Mouse (Mus musculus) adrenal gland, postnatal 4 days (tissue): ENCODE measurements around the gene Edn2. TPM values are rescaled to one million over a fixed set of nuclear protein-coding genes. Genes with fewer than 3 reads are reported as not detected.

ENCODE experiments used
- DNase-seq, 2 experiments: peaks; one replicate each; pipeline ENCODE4 v3.0.0; 2021 to 2022; ENCODE audit warnings: low spot score in 2 of 2, mixed read lengths in 2 of 2
- total RNA-seq, 2 experiments: library from RNA; stranded (reverse); gene quantifications; 2 replicates each; pipeline ENCODE4 v1.2.3; 2021

The Edn2 gene
- total RNA-seq, 2 experiments from 2014 or later: not detected

DNA sequence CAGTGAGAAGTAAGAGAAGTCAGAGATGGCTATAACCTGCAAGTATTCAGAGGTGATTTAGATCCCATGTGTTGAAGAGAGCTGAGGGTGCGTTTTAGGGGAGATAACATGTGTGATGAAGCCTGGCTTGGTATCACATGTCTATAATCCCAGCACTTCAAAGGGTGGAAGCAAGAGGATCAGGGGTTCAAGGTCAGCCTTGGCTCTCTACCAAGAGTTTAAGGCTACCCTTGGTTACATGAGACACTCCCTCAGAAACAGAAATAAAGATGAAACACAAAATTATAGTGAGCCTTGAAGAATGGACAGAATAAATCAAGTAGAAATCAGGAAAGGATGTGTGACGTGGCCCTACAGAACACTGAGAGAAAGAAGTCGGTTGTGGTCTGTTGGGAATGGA is 7.3 kb upstream of the Edn2 start:
- DNase-seq: no peak

DNA sequence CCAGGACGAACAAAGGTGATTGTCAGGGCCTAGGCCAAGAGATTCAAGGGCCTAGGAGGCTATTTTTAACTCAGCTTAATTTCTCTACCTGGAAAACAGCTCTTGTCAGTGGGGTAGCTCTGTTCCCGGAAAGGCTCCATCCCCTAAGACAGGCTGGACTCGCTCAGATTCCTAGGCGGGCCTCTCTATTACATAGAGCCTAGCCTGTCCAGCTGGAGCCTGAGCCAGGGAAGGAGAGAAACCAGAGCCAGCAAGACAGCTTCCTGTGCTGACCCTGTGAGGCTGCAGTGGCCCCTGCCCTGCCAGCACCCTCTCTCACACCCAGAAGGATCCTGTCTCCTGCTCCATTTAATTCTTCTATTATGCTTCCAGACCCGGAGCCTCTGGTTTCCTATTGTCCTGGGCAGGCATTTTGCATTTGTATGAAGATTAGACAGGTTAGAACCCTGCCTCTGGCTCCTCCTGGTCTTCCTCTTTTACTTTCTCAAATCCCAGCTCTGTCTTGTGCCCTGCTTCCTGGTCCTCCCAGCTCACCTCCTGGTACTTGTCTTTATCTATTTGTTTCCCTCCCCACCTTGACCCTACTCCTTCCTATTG is 2.2 kb upstream of the Edn2 start:
- no peak for DNase-seq

DNA sequence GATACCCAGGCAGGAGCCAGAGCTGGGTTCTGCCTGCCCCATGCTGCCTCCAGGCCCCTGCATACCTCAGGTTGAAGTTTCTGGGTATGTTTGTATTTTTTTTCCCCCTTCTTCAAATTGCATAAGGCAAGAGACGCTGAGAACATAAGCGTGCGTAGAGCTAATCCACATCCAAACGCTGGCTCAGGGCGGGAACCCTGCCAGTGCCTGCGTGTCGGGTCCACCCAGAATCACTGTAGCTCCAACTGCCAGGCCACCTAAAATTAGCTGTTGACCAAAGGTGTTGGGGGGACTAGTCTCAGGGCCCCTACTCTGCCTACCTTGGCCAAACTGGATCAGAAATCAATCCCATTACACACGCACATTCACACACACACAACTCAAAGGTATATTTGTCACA is 1.6 kb downstream of the Edn2 start:
- DNase-seq: no peak

GRCm38 (mm10) chr4:120163242-120163641 is 2.2 kb downstream of the Edn2 start:
- DNase-seq: no peak

DNA sequence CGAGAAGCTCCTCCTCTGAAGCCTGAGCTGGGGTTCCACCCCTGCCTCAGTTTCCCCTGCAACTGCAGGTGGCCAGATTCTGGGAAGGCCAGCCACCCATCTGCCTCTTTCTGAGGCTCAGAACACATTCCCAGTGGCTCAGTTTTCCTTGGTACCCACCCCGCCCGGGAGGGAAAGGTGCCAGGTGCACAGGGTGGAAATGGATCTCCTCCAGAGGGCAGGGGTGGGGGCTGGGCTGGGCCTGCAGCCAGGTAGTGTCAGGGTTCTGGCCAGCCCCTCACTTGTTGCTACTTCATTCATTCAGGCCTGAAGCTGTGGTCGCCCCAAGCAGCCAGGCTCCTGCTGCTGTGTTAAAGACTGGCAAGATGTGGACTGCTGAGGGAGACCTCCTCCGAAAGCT is 3.3 kb downstream of the Edn2 start:
- no peak for DNase-seq

DNA sequence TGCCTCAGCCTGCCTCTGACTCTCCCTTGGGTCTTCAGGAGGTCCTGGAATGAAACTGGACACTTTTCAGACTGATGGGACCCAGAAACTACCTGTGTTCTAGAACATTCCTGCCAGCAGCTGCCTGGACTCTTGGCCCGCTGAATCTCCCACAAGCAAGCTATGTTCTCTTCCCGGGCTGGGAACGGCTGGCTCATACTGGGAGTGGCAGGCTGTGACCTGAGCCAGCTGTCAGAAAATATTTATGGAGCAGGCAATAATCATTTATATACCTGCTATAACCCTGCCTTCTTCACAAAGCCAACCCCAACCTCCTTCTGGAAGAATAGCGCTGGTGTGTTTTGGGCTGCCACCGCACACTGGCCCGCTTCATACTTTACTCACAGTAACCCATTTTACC is 6.8 kb downstream of the Edn2 start:
- no peak for DNase-seq

GRCm38 (mm10) chr4:120168346-120168745 is 7.3 kb downstream of the Edn2 start:
- DNase-seq: no peak

GRCm38 (mm10) chr4:120170387-120170936 is 9.5 kb downstream of the Edn2 start:
- no peak for DNase-seq

DNA sequence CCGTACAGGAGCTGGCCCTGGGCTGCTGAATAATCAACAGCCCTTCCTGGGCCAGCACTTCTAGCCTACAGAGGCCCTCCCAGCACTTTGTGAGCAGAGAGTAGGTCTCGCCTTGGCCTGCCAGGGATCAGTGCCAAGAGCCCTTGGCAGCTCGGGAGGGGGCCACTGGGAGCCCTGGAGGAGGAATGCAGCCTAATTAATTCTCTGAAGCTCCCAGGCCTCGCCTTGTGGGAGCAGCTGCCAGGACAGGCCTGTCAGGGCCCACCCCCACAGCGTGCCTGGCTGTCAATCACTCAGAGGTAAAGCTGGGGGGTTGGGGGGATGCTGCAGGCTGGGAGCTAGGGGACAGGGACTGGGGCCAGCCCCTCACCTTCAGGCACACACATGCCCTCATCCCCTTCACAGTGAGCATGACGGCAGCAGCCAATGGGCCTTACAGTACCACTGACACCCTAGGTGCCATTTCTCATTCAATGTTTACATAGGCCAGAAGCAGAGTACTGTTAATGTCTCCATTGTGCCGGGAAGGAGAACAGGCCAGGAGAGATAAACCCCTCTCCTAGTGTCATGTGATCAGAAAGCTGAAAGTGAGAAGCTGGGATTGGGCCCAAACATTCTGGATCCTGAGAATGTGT is 11.2 kb downstream of the Edn2 start:
- no peak for DNase-seq

GRCm38 (mm10) chr4:120179123-120179522 is 18.1 kb downstream of the Edn2 start:
- DNase-seq: no peak

DNA sequence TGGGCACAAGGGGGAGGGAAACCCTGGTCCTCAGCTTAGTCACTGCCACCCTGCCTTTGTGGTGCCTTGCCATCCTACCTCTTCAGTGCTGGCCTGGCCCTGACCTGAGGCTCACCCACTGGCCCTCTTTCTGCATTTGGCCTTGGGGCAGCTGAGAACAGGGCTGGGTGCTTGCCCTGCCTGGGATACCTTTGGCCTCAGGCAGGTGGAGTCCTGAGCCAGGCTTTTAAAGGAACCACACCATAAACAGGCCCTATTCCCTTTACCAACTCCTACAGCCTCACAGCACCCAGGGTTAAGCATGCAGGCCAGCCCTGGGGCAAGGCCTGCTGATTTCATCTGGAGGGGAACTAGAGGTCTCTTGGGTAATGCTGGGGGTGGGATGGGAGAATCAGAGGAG is 19.5 kb downstream of the Edn2 start:
- DNase-seq: no peak

DNA sequence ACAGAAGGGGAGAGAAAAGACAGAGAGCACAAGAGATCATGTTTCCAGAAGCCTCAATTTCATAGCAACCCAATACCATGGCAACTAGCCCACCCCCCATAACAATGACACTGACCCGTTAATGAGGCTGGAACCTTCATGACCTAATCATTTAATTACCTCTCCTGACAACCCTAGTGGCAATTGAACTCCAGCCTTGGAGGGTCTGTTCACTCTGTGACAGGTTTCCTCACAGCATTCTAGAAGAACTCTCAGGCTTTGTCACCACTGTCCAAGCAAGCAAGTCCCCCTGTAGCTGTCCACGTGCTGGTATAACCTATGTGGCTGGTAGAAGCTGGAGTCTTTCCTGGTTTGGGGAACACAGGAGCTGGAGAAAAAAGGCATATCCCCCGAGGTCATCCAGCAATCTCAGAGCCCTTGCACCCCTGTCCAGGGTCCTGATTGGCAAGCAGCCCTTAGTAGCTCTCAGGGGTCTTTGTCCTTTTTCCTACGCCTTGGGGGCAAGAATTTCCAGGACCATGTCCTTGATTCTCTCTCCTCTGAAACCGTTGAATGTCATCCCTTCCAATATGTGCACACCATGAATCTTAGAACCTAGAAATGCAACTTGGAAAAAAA is 23.5 kb downstream of the Edn2 start:
- no peak for DNase-seq

DNA sequence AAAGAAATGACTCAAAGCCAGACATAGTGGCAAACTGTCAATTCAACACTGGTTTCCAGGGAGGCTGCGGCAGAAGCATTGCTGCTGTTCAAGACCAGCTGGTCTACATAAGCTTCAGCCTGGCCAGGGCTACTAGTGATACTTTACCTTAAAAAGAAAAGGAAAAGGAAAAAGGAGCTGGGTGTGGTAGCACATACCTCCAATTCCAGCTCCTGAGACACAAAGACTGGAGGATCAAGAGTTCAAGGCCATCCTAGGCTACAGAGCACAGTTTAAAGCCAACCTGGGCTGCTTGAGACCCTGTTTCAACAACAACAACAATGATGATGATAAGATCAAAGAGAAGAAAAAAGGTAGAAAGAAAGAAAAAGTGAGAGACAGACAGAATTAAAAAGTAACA is 25.4 kb downstream of the Edn2 start:
- DNase-seq: no peak

DNA sequence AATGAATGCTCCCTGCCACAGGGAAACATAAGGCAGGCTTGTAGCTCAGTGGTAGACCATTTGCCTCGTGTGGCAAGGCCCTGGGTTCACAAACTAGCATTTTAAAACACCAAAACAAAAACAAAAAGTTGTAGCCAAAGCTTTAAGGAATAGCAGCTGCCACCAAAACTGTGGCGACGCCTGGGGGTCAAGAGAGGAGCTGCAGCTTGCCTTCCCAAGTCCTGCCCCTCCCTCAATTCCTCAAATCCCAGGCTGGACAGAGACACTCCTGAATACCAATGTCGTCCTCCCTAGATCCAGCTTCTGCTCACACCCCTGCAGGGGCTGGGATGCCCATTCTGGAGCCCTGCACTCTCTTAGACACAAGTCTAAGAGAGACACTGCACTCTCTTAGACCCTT is 25.9 kb downstream of the Edn2 start:
- no peak for DNase-seq

DNA sequence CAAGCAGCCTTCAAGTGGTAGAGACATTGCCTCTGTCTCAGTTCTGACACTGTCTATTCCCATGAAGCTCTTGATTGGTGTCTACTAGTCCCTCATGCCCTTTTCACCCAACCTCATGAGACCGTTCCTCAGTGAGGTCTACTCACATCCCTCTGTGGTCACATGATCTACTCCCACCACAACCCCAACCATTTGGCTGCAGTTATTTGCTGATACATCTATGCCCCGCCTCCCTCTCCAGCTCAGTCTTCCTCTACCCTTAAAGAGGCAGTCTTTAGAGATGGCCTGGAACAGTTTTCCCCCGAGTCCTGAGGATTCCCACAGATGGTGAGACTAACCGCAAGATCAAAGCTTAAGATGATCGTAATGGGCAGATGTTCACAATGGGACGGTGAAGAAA is 27.2 kb downstream of the Edn2 start:
- no peak for DNase-seq

DNA sequence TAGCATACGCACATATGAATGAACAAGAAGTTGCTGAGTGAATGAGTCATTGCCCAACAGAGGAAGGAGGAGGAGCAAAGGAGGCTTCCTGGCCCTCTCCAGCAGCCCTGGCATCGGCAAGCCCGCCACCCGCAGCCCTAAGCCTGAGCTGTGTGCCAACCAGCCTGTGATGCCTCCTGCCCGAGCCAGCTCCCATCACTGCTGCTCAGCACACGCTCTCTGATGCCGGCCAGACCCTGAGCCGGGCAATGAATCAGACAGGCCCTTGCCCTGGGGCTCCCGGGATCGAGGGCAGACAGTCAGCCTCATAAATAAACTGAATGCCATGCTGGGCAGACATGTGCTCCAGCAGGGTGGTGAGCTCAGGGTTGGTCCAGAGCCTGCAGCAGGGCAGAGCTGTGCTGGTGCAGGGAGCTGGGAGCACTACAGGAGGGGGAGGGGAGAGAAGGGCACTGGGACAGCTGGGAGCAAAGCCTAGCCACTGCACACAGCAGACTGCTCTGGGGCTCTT is 27.7 kb downstream of the Edn2 start:
- DNase-seq: peak; percentile 33 to 66

DNA sequence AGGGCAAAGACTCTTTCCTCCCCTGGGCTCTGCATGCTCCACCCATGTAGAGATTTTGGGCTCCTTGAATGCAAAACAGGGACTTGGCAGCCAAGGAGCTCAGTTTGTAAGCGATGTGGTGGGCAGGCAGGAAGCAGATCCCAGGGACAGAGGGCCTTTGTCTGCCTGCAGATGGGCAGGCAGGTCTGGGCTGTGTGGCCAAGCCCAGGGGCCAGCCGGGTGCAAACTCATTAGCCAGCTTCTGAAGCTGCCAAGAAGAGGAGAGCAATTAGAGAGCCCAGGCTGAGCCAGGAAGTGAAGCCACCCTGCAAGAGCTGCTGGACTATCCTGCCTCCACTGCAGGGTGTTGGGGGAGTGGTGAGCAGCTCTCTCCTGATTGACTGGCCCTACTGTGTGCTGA is 28.9 kb downstream of the Edn2 start:
- no peak for DNase-seq

DNA sequence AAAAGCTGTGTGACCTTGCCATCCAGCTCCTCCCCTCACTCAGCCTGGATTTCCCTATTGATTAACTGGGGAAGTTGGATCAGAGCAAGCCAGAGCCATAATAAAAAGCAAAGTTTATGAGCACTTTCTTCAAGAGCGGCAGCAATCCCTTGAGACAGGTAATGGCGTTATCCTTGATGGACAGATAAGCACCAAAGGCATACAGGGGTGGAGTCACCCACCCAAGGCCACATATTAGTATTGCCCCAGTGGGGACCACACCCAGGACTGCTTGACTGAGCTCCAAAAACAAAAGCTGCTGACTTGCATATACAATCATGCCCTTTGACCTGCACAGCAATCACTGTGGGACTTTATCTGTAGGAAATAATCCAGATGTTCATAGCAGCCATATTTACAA is 31.0 kb downstream of the Edn2 start:
- no peak for DNase-seq

DNA sequence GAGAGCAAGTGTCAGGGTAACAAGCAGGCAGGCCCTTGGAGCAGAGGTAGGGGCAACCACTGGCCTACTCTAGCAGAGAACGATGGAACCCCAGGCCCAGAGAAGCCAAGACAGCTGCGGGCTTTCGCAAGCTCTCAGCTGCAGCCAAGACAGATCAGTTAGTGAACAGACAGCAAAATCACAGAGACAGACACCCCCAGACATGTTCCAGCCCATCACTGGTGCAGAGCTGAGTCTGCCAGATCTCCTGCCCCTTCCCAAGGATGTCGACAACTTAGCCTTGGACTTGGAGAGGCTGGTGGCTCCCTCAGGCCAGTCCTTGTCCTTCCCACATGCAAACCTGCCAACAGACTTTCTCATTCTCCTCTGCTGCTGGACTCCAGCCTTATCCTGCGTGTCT is 33.0 kb downstream of the Edn2 start:
- DNase-seq: no peak

DNA sequence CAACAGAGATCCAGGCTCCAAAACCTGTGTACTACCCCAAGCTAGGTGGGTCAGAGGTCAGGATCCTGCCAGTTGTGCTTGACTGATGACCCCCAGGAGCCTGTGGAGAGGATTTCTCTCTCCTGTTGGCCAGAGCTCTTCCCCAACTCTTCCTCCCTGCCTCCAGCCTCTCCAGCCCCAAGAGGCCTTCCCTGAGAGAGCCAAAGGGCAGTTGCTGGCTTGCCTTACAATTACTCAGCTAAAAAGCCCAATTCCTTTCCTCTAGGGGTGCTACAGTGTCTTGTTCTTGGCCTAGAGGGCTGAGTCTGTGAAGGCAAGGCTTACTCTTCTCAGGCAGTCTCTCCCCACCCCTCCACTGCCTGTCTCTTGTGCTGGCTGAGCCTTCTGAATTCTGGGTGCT is 34.0 kb downstream of the Edn2 start:
- no peak for DNase-seq

DNA sequence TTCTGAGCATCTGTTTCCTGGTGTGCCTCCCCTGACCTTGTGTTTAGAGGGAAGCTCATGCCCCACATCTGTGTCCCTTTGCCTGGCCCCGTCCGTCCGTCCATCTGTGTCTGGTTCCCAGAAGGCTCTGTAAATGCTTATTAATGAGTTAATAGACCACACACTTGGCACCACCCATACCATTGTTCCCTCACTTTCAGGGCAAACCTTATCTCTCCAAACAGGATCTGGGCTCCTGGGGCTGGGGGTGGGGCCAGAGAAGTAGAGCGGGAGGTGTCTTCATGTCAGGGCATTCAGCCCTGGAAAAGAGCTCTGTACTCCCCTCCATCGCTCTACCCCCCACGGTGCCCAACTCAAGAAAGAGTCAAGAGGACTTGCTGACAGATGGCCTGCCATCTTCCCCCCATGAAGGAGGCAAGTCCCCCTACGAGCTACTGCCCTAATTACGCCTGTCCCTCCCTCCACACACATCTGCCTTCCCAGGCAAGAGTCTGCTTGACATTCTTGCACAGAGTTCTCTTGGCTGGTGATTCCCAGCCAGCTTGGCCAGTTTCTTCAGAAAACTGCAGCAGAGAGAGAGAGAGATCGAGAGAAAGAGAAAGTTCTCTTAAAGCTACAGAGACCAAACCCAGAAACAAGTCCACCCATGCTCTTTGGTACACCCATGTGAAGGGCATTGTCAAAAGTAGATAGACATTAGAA is 38.3 kb downstream of the Edn2 start:
- no peak for DNase-seq
